In the genomic region with DNA sequence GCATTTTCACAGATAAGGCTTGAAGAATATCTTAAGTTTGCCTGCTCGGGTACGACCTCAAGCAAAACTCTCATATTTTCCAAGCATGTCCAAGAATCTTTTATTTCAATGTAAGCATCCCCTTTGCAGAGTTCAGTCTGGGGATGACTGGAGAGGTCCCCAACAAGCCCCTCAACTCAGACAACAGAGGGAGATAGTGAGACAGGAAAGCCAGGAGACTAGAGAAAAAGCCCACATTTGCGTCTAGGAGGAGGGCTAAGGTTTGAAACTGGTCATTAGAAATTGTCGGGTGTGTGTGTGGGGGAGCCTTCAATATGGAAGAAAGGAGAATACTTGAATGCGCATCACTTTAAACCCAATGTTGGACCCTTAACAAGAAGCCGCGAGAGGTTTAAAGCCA, we compare ENCODE assay signal across 9 mouse cellular contexts. TPM values are rescaled to one million over a fixed set of nuclear protein-coding genes. Genes with fewer than 3 reads are reported as not detected.
DNase-seq lines count a peak whose midpoint lies in the region; ATAC-seq lines count a peak whose summit lies in the region.
"Had no signal": no experiment of that assay in that cellular context is flagged by ENCODE, and none has a peak within 500 bp of the region (broad histone marks: within the 10 kb centered on the region; RNA-seq: fewer than 3 reads in every experiment).

No protein-coding gene starts in this region.

- H3K9me3 ChIP-seq in heart, embryonic 14.5 days (ENCODE audit: control insufficient read depth, low read length) = no peaks in the 10 kb centered on the region
- H3K9me3 ChIP-seq in forebrain, embryonic 13.5 days (replicated peaks) = no peaks in the 10 kb centered on the region
- no peaks in the 10 kb centered on the region for H3K9me3 ChIP-seq in midbrain, embryonic 11.5 days (ENCODE audit: control insufficient read depth, low read length)

- DNase-seq in heart, postnatal 36 days = no peak
- DNase-seq in brain, adult 2 months (ENCODE audit: low read depth, low spot score) = peak; percentile 78
- DNase-seq in midbrain, embryonic 11.5 days (ENCODE audit: low spot score, missing footprints) = peak; percentile 87
- DNase-seq in adrenal gland, adult 18-20 months (ENCODE audit: low spot score in 2 of 2) = no peak
- no peak for DNase-seq in ovary, adult 18-20 months (ENCODE audit: low spot score)

- ATAC-seq in heart, embryonic 14.5 days (ENCODE audit: insufficient number of reproducible peaks, insufficient read depth, low FRiP score, low read depth) = no peak
- ATAC-seq in forebrain, embryonic 13.5 days = peak; percentile 31; the same call in 1 of the 2 replicates
- ATAC-seq in midbrain, embryonic 11.5 days (ENCODE audit: low FRiP score) = no peak; the same call in 1 of the 2 replicates
- no peak for ATAC-seq in megakaryocyte-erythroid progenitor cell, adult 5-6 weeks (replicated peaks; ENCODE audit: low FRiP score, low TSS enrichment, poor library complexity, severe bottlenecking)

- intact Hi-C loops in heart, postnatal 36 days (cut with DNase I) = loop anchor here (10.0 kb wide), 1 partner anchor 883 kb away; no protein-coding TSS in a partner anchor

- no peak overlapping the region for H3K9ac ChIP-seq in heart, embryonic 14.5 days (ENCODE audit: low read length)
- H3K9ac ChIP-seq in forebrain, embryonic 13.5 days = peak overlapping the region; percentile 75
- H3K9ac ChIP-seq in midbrain, embryonic 11.5 days (ENCODE audit: low read length) = peak overlapping the region; percentile 72

- no peaks in the 10 kb centered on the region for H3K36me3 ChIP-seq in heart, embryonic 14.5 days (ENCODE audit: control insufficient read depth, insufficient read depth, low read length)
- H3K36me3 ChIP-seq in forebrain, embryonic 13.5 days (ENCODE audit: poor library complexity, severe bottlenecking) = no peaks in the 10 kb centered on the region
- H3K36me3 ChIP-seq in midbrain, embryonic 11.5 days (ENCODE audit: control insufficient read depth, insufficient read depth, low read length) = no peaks in the 10 kb centered on the region

- H3K27ac ChIP-seq in heart, embryonic 14.5 days (replicated peaks in 1 of 2; ENCODE audit: control insufficient read depth in 1 of 2, insufficient read depth in 1 of 2, low read depth in 2 of 2, low read length in 2 of 2) = no peak overlapping the region
- H3K27ac ChIP-seq in forebrain, embryonic 13.5 days = 0 out of 2 replicates have a peak overlapping the region, but pooled peaks have one; percentile 19
- no peak overlapping the region for H3K27ac ChIP-seq in midbrain, embryonic 11.5 days (ENCODE audit: low read depth, low read length)

- peak overlapping the region; percentile 84 for H3K4me2 ChIP-seq in heart, embryonic 14.5 days (ENCODE audit: low read length)
- H3K4me2 ChIP-seq in forebrain, embryonic 13.5 days = peak overlapping the region; percentile 62
- peak overlapping the region; percentile 52 for H3K4me2 ChIP-seq in midbrain, embryonic 11.5 days

- H3K4me1 ChIP-seq in heart, embryonic 14.5 days (ENCODE audit: control insufficient read depth in 2 of 2, insufficient read depth in 2 of 2, low read length in 2 of 2) = no peaks in the 10 kb centered on the region; a peak in 1 of 4 replicates
- no peaks in the 10 kb centered on the region for H3K4me1 ChIP-seq in forebrain, embryonic 13.5 days
- no peaks in the 10 kb centered on the region for H3K4me1 ChIP-seq in midbrain, embryonic 11.5 days (ENCODE audit: control insufficient read depth, insufficient read depth, low read length)

- WGBS in heart, embryonic 14.5 days = 27% methylated on average over 7 of the region's 7 CpGs
- WGBS in forebrain, embryonic 13.5 days = 24% methylated on average over 7 of the region's 7 CpGs
- 35% methylated on average over 7 of the region's 7 CpGs for WGBS in midbrain, embryonic 11.5 days

- peak overlapping the region; percentile 54 to 64 for H3K4me3 ChIP-seq in heart, embryonic 14.5 days (ENCODE audit: control insufficient read depth in 1 of 2, insufficient read depth in 1 of 2, low read depth in 1 of 2, low read length in 2 of 2)
- peak overlapping the region; percentile 58 for H3K4me3 ChIP-seq in forebrain, embryonic 13.5 days
- peak overlapping the region; percentile 44 for H3K4me3 ChIP-seq in midbrain, embryonic 11.5 days (ENCODE audit: low read depth, low read length)

- H3K27me3 ChIP-seq in heart, embryonic 14.5 days (ENCODE audit: control insufficient read depth, insufficient read depth, low read length) = no peaks in the 10 kb centered on the region
- no peaks in the 10 kb centered on the region for H3K27me3 ChIP-seq in forebrain, embryonic 13.5 days
- peaks cover 3% of the 10 kb centered on the region; the same call in 1 of the 2 replicates for H3K27me3 ChIP-seq in midbrain, embryonic 11.5 days (ENCODE audit: control insufficient read depth, insufficient read depth, low read length)

RNA-seq across cellular contexts. Expression of gene Cnksr2, which starts 1.4 kb away (rescaled TPM):
- polyA plus RNA-seq in heart, embryonic 14.5 days (2014; fragmentation: Nextera tagmentation; extraction: Ambion mirVana) = 0.26 and 0.34 TPM in 2 replicates
- total RNA-seq in heart, postnatal 36 days (2021) = under 1 TPM; 0.08 to 0.14 TPM
- polyA plus RNA-seq in forebrain, embryonic 13.5 days (2015; fragmentation: Nextera tagmentation; extraction: Ambion mirVana) = 6.9 and 7.6 TPM in 2 replicates
- polyA plus RNA-seq in midbrain, embryonic 11.5 days (2014; fragmentation: Nextera tagmentation; extraction: Ambion mirVana) = 3.9 and 5.0 TPM in 2 replicates
- total RNA-seq in adrenal gland, adult 18-20 months (2021) = 1 to 10 TPM; 5.4 to 6.2 TPM
- not detected in 2 replicates for total RNA-seq in megakaryocyte-erythroid progenitor cell, adult 5-6 weeks (2014; fragmentation: Nextera tagmentation)
- 0.50 TPM in 1 of 2 replicates, not detected in the other for total RNA-seq in megakaryocyte-erythroid progenitor cell, adult 5-6 weeks (2017)
- polyA plus RNA-seq: spleen, adult 2 months had no signal

Comparison
In these comparisons a context has a peak if more than half of its experiments do, and no peak if none do; other contexts are left out.
1. DNase-seq: peak in brain, adult 2 months (single experiment) and midbrain, embryonic 11.5 days (single experiment); none in heart, postnatal 36 days (0 of 2), adrenal gland, adult 18-20 months (0 of 2) and ovary, adult 18-20 months (single experiment).
2. RNA of gene Cnksr2, which starts 1.4 kb away (total RNA-seq): 5.4 to 6.2 TPM in adrenal gland, adult 18-20 months; 0.08 to 0.14 TPM in heart, postnatal 36 days and 0.50 TPM in megakaryocyte-erythroid progenitor cell, adult 5-6 weeks; every median in the first group is over 4 times any median in the second.
3. Peak in every context shown above with its lines, with median percentiles within 50 percentile points of each other: H3K4me2 ChIP-seq and H3K4me3 ChIP-seq.